Mouse (Mus musculus) small intestine, adult 2 months (tissue): ENCODE data around the gene Tmem229b.

ENCODE experiments used
- CTCF ChIP-seq: fragments of 200-500 bp; IDR thresholded peaks from 2 replicates; pipeline ENCODE4 v1.5.1; 2012; ENCODE audit warnings: low read depth, mild to moderate bottlenecking, control low read depth, inconsistent platforms, low read length, moderate library complexity, mixed read lengths; ENCODE audit not compliant: insufficient replicate concordance, insufficient read length; ENCODE audit errors: extremely low read depth
- POLR2A ChIP-seq: fragments of 200-500 bp; IDR thresholded peaks from 2 replicates; pipeline ENCODE4 v1.6.1; 2012; ENCODE audit warnings: low read depth, mild to moderate bottlenecking, control low read depth, inconsistent platforms, low read length, moderate library complexity

DNA sequence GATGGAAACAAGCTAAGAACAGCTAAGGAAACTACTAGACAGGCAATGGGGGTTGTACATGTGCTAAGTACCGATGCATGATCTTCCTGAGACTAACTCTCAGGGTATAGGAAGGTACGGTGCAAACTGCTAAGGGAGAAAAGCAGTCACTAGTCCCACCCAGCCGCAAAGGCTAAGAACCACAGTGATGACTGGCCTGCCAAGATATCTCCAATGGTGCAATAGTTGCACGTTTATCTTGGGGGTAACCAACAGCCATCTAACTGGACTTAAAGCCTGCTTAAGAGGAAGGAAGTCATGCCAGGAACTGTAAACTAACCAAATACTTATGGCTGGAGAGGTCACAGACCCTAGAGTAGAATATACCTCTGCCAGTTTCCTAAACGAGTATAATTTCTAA is 5.0 kb downstream of the Tmem229b start:
- TF ChIP-seq POLR2A (no peak), CTCF (no peak)
